Mouse (Mus musculus) liver, adult 2 months (tissue): ENCODE data around the gene Kcnj8.

Experiments
- CTCF ChIP-seq: fragments of 200-500 bp; IDR thresholded peaks from 2 replicates; pipeline ENCODE4 v1.5.1; 2011; ENCODE audit warnings: low read depth, low read length, control low read depth
- POLR2A ChIP-seq: fragments of 200-500 bp; IDR thresholded peaks from 2 replicates; pipeline ENCODE4 v1.6.1; 2011; ENCODE audit warnings: low read length, control low read depth; ENCODE audit not compliant: insufficient read depth; ENCODE audit errors: extremely low read depth

GRCm38 (mm10) chr6:142571055-142571618 is at the start of gene Kcnj8:
- TF ChIP-seq CTCF: no peak
- TF ChIP-seq POLR2A: no peak
